Mouse (Mus musculus) liver, adult 2 months (tissue): ENCODE measurements around the gene Cish. TPM values are rescaled to one million over a fixed set of nuclear protein-coding genes. Genes with fewer than 3 reads are reported as not detected.

Source experiments
- DNase-seq: peaks from one replicate; pipeline ENCODE4 v3.0.0-alpha.2; 2011; ENCODE audit warnings: low read depth, low spot score; ENCODE audit errors: extremely low read depth
- H3K27ac ChIP-seq: fragments of 200-500 bp; replicated peaks from 2 replicates; pipeline ENCODE4 v1.5.1; 2012; ENCODE audit warnings: low read depth, mild to moderate bottlenecking, control low read depth, inconsistent platforms, low read length; ENCODE audit not compliant: insufficient read depth
- H3K27me3 ChIP-seq: fragments of 200-500 bp; 2 replicates; pipeline ENCODE4 v1.6.1; 2012; ENCODE audit warnings: mild to moderate bottlenecking, moderate library complexity, low read length, inconsistent platforms; ENCODE audit not compliant: control insufficient read depth, insufficient read depth
- H3K36me3 ChIP-seq: fragments of 200-500 bp; 2 replicates; pipeline ENCODE4 v1.6.1; 2012; ENCODE audit warnings: low read length, inconsistent platforms; ENCODE audit not compliant: control insufficient read depth, insufficient read depth
- H3K4me1 ChIP-seq: fragments of 200-500 bp; 2 replicates; pipeline ENCODE4 v1.6.1; 2011; ENCODE audit warnings: low read length; ENCODE audit not compliant: control insufficient read depth, insufficient read depth
- H3K4me3 ChIP-seq: fragments of 200-500 bp; 2 replicates; pipeline ENCODE4 v1.5.1; 2011; ENCODE audit warnings: low read depth, mild to moderate bottlenecking, control low read depth, low read length, moderate library complexity; ENCODE audit not compliant: insufficient read depth
- H3K79me2 ChIP-seq: fragments of 200-500 bp; 2 replicates; pipeline ENCODE4 v1.6.1; 2012; ENCODE audit warnings: inconsistent platforms, mild to moderate bottlenecking, low read length, moderate library complexity; ENCODE audit not compliant: control insufficient read depth, insufficient read depth
- H3K9ac ChIP-seq: fragments of 200-500 bp; 2 replicates; pipeline ENCODE4 v1.6.1; 2012; ENCODE audit warnings: low read depth, mild to moderate bottlenecking, control low read depth, inconsistent platforms, low read length
- CTCF ChIP-seq: fragments of 200-500 bp; IDR thresholded peaks from 2 replicates; pipeline ENCODE4 v1.5.1; 2011; ENCODE audit warnings: low read depth, low read length, control low read depth
- POLR2A ChIP-seq: fragments of 200-500 bp; IDR thresholded peaks from 2 replicates; pipeline ENCODE4 v1.6.1; 2011; ENCODE audit warnings: low read length, control low read depth; ENCODE audit not compliant: insufficient read depth; ENCODE audit errors: extremely low read depth
- WGBS: fragments of 180-500 bp; shearing (Covaris S2); methylation state at CpG from one replicate; pipeline ENCODE4 v1.1.7; 2018; 5-methylcytosine and 5-hydroxymethylcytosine counted together
- polyA plus RNA-seq: library from polyadenylated mRNA; depleted of rRNA; stranded (reverse); fragments of >200 nt; gene quantifications from 2 replicates; pipeline ENCODE4 v1.2.3, GENCODE M21; 2012; rRNA removed
- total RNA-seq: library from RNA; depleted of rRNA; stranded (reverse); fragments of >200 nt; gene quantifications from 2 replicates; pipeline ENCODE4 v1.2.3, GENCODE M21; 2014; rRNA removed

Gene Cish
- total RNA-seq: 0.55 and 1.7 TPM in 2 replicates
- 10.1 and 32.8 TPM in 2 replicates for polyA plus RNA-seq

DNA sequence AAGGTAGTCTGAATTCAATTTTAAA, at the start of gene Cish:
TSS of gene Cish (plus strand) at position 11 of the 25 bp plus-strand sequence.
- H3K27ac ChIP-seq: peak within 1 kb of the TSS; percentile 99
- no peak for DNase-seq
- peaks cover 20% of the 10 kb centered on the region; the same call in 1 of the 2 replicates for H3K4me1 ChIP-seq
- peaks cover 11% of the 10 kb centered on the region; the same call in 1 of the 2 replicates for H3K79me2 ChIP-seq
- peaks cover 11% of the 10 kb centered on the region; the same call in 1 of the 2 replicates for H3K36me3 ChIP-seq
- peak within 1 kb of the TSS; percentile 67 for H3K4me3 ChIP-seq
- TF ChIP-seq CTCF (no peak), POLR2A (no peak)
- H3K9ac ChIP-seq: peak within 1 kb of the TSS; percentile 83
- H3K27me3 ChIP-seq: no peaks in the 10 kb centered on the region

DNA sequence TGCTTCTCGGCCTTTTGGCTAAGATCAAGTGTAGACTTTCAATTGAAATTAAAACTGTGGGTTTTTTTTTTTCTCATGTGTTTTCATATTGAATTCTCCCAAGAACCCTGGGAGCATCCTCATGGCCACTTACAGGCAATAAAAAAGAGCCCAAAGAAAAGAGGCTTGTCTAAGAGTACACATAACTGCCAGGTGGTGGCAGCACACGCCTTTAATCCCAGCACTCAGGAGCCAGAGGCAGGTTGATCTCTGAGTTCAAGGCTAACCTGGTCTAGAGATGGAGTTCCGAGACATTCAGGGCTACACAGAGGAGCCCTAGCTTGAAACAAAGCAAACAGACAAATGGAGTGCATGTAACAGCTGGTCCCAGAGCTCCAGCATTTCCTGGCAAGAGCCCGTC, 49.7 kb upstream of the Cish start:
- Histone ChIP-seq H3K27me3 (no peaks in the 10 kb centered on the region), H3K4me3 (no peak overlapping the region), H3K27ac (no peak overlapping the region), H3K9ac (no peak overlapping the region), H3K79me2 (no peaks in the 10 kb centered on the region), H3K36me3 (no peaks in the 10 kb centered on the region), H3K4me1 (no peaks in the 10 kb centered on the region)
- no peak for TF ChIP-seq POLR2A
- TF ChIP-seq CTCF: peak; percentile 60
- DNase-seq: peak; percentile 23
- 50% methylated on average over 4 of the region's 4 CpGs for WGBS

DNA sequence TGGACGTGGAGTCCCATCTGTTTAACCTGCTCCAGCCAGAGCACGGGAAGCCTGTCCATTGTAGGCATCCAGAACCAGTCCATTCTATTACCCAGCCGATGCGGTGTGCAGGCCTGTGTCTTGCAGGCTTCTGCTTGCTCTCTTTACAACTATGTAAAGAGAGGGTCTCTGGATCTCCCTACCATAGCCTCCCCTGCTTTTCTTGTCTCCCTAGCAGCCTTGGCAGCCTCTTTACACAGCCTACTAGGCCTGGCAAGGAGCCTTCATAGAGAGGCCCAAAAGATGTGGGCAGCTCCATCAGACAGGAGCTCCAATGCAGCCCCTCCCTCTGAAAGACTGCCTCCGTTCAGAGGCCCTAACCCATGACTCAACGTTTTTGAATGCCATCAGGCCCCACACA, 46.7 kb upstream of the Cish start:
- TF ChIP-seq POLR2A: no peak
- TF ChIP-seq CTCF: no peak
- H3K27me3 ChIP-seq: no peaks in the 10 kb centered on the region
- WGBS: 75% methylated on average over 6 of the region's 6 CpGs
- H3K4me1 ChIP-seq: no peaks in the 10 kb centered on the region
- H3K9ac ChIP-seq: no peak overlapping the region
- no peak overlapping the region for H3K27ac ChIP-seq
- DNase-seq: no peak
- H3K36me3 ChIP-seq: no peaks in the 10 kb centered on the region
- no peaks in the 10 kb centered on the region for H3K79me2 ChIP-seq
- no peak overlapping the region for H3K4me3 ChIP-seq

DNA sequence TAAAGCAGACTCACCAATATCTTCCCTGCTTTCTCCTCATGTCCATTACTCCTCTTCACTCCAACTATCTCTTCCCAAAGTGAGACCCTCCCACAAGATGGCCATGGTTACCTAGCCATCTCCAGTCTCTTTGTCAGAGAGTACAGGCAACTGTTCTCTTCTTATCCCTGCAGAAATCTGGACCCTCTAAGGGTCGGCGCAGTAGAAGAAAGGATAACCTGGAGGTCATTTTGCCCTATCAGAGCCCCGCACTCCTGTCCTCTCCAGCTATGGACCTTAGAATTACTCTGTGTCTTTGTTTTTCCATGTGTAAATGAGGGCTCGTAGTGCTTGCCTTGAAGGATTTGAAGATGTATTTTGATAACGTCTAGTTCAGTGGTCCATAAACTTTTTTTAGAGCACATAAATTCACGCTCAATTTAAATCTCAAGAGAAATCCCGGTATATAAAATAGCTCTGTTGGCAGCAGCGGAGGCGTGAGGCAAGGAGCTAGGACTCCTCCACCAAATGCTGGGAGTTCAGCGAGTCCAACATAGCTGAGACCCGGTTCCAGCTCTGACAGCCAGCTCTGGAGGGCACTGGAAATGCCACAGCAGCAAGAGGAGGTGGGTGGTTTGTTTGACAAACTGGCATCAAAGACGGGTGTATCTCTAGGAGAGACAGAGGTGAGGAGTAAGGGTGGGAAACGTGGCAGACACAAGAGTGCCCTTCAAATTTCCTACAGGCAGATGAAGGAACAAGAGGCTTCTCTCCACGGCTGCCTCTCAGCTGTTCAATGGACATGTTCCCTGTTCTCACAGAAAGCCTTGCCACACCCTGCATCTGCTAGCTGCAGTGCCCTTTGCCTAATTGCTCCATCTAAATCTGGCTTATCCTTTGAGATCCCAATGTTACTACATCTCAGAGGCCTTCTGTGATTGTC, 45.1 kb upstream of the Cish start:
- no peak overlapping the region for H3K4me3 ChIP-seq
- no peaks in the 10 kb centered on the region for H3K36me3 ChIP-seq
- no peak overlapping the region for H3K9ac ChIP-seq
- H3K79me2 ChIP-seq: no peaks in the 10 kb centered on the region
- no peak for DNase-seq
- 77% methylated on average over 14 of the region's 14 CpGs for WGBS
- H3K27me3 ChIP-seq: no peaks in the 10 kb centered on the region
- no peaks in the 10 kb centered on the region for H3K4me1 ChIP-seq
- H3K27ac ChIP-seq: no peak overlapping the region
- TF ChIP-seq POLR2A (no peak), CTCF (no peak)

DNA sequence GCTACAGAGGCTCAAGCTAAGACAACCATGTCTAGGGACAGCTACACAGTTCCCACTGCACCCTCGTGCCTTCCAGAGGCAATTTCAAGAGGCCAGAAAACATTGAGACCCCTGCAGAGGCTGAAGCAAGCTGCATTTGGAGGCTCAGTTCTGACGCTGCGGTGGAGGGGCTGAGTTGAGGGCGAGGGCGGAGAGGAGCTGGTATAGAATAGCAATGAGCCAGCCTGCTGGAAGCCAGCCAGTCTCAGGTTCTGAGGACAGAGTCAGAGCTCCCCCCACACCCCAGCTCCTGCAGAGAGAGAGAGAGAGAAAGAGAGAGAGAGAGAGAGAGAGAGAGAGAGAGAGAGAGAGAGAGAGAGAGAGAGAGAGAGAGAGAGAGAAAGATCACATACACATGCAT, 43.7 kb upstream of the Cish start:
- WGBS: 48% methylated on average over 5 of the region's 5 CpGs
- H3K27me3 ChIP-seq: no peaks in the 10 kb centered on the region
- no peak overlapping the region for H3K9ac ChIP-seq
- TF ChIP-seq POLR2A: no peak
- TF ChIP-seq CTCF: no peak
- DNase-seq: no peak
- H3K27ac ChIP-seq: no peak overlapping the region
- no peaks in the 10 kb centered on the region for H3K4me1 ChIP-seq
- no peaks in the 10 kb centered on the region for H3K79me2 ChIP-seq
- H3K4me3 ChIP-seq: no peak overlapping the region
- no peaks in the 10 kb centered on the region for H3K36me3 ChIP-seq

DNA sequence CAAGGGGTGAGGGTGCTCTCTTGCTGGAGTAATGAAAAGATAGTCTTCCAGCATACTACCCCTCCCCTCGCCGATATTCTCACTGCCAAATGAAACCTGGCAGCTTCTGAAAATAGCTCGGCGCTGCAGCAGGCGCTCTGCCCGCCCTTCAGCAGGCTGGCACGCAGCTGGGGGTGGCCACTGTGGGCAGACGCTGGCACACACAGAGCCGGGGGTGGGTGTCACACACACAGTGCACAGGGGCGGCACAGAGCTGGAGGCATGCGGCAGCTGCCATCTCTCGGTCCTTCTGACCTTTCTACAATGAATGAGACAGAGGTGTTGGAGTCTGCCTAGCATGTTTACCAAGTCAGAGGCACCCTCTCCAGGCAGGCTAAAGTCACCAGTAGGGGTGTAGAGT, 41.4 kb upstream of the Cish start:
- Histone ChIP-seq H3K27ac (no peak overlapping the region), H3K4me3 (no peak overlapping the region), H3K27me3 (no peaks in the 10 kb centered on the region), H3K79me2 (no peaks in the 10 kb centered on the region), H3K4me1 (no peaks in the 10 kb centered on the region), H3K36me3 (no peaks in the 10 kb centered on the region), H3K9ac (no peak overlapping the region)
- 69% methylated on average over 12 of the region's 12 CpGs for WGBS
- TF ChIP-seq CTCF (no peak), POLR2A (no peak)
- no peak for DNase-seq
